Mouse (Mus musculus): ENCODE data around the gene Tprgl. TPM values are rescaled to one million over a fixed set of nuclear protein-coding genes. Genes with fewer than 3 reads are reported as not detected.

The Tprgl gene
- total and polyA plus RNA-seq, 3 experiments, result 47.5 to 67.8 (median 64.5) TPM

- no peaks in the 10 kb centered on the region for H3K9me3 ChIP-seq (replicated peaks; ENCODE audit: low read length)
- TF ChIP-seq ELF1 (IDR thresholded peaks at IDR 0.05; ENCODE audit: low read depth, low read length), result 0 out of 2 replicates have a peak, but pooled peaks have one; percentile 30
- TF ChIP-seq CTCF (conservative IDR thresholded peaks at IDR 0.05 in 1 of 2, IDR thresholded peaks at IDR 0.05 in 1 of 2; ENCODE audit: low read depth in 2 of 2, low read length in 2 of 2), result no peak
- TF ChIP-seq MYC (IDR thresholded peaks at IDR 0.05; ENCODE audit: low read depth, low read length), result no peak
- no peak for TF ChIP-seq RAD21 (IDR thresholded peaks at IDR 0.05; ENCODE audit: low read depth, low read length)
- TF ChIP-seq JUN (IDR thresholded peaks at IDR 0.05; ENCODE audit: insufficient read depth, low read depth, low read length), result no peak
- peaks cover 39 to 44% of the 10 kb centered on the region in 2 experiments for H3K36me3 ChIP-seq (replicated peaks in 1 of 2; ENCODE audit: control insufficient read depth in 1 of 2, insufficient read depth in 1 of 2, low read length in 1 of 2)
- no peak for DNase-seq (ENCODE audit: extremely low read depth)
- dilution Hi-C loops (cut with MboI; ENCODE audit: extremely low pct_ligation_motif_present, extremely low pct_unique_long_range_greater_than_20kb, low sequenced_read_pairs), result no loop called here
- in situ Hi-C loops (cut with MboI; ENCODE audit: low pct_ligation_motif_present, low pct_unique_long_range_greater_than_20kb, low sequenced_read_pairs), result no loop called here
- peak overlapping the region; percentile 88 for H3K9ac ChIP-seq (ENCODE audit: insufficient read depth, low read depth)
- peaks cover 13 to 32% of the 10 kb centered on the region in 2 experiments for H3K4me1 ChIP-seq (ENCODE audit: control insufficient read depth in 1 of 2, insufficient read depth in 2 of 2)
- H3K4me3 ChIP-seq (replicated peaks in 1 of 3; ENCODE audit: low read depth in 2 of 3, low read length in 2 of 3, poor library complexity in 1 of 3), result peak overlapping the region; percentile 63 to 100 (median 70)
- peak overlapping the region; percentile 71 for H3K27ac ChIP-seq (ENCODE audit: insufficient read depth, low read depth)
- H3K27me3 ChIP-seq (replicated peaks), result no peaks in the 10 kb centered on the region
- H3K4me2 ChIP-seq (ENCODE audit: insufficient read depth, low read depth, poor library complexity, severe bottlenecking), result peak overlapping the region; percentile 62; the same call in 1 of the 2 replicates
- no peaks in the 10 kb centered on the region for H3K79me2 ChIP-seq (replicated peaks; ENCODE audit: control insufficient read depth, extremely low read depth, insufficient read depth, poor library complexity, severe bottlenecking)
Observed at GRCm38 (mm10) chr4:154159961-154160537, 417 bp downstream of the Tprgl start.

DNA sequence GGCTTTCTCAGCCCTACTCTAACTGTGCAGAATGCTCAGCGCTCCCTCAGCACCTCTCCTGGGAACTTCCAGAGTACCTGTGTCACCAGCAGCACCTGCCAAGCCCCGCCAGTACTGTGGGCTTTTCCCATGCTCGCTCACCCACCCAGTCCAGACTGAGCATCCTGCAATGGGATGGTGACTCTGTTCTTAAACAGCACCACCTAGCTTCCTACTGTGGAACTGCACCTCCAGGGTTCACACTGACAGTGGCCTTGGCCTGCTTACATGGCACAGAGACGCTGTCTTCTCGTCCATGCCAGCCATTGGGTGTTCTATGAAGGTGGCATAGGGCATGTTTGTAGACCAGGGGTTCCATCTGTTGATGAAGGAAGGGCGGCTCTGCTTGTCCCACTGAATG lies 1.5 kb downstream of the Tprgl start:
- Histone ChIP-seq H3K4me1 (ENCODE audit: control insufficient read depth in 1 of 2, insufficient read depth in 2 of 2) (peaks cover 13 to 38% of the 10 kb centered on the region in 2 experiments), H3K4me2 (ENCODE audit: insufficient read depth, low read depth, poor library complexity, severe bottlenecking) (peak overlapping the region; percentile 62), H3K4me3 (replicated peaks in 1 of 3; ENCODE audit: low read depth in 2 of 3, low read length in 2 of 3, poor library complexity in 1 of 3) (peak overlapping the region in 2 of 3 experiments; percentile 9 to 70), H3K27ac (ENCODE audit: insufficient read depth, low read depth) (peak overlapping the region; percentile 9; the same call in 1 of the 2 replicates), H3K9me3 (replicated peaks; ENCODE audit: low read length) (no peaks in the 10 kb centered on the region), H3K27me3 (replicated peaks) (no peaks in the 10 kb centered on the region), H3K79me2 (replicated peaks; ENCODE audit: control insufficient read depth, extremely low read depth, insufficient read depth, poor library complexity, severe bottlenecking) (no peaks in the 10 kb centered on the region), H3K9ac (ENCODE audit: insufficient read depth, low read depth) (no peak overlapping the region), H3K36me3 (replicated peaks in 1 of 2; ENCODE audit: control insufficient read depth in 1 of 2, insufficient read depth in 1 of 2, low read length in 1 of 2) (peaks cover 49 to 54% of the 10 kb centered on the region in 2 experiments)
- in situ Hi-C loops (cut with MboI; ENCODE audit: low pct_ligation_motif_present, low pct_unique_long_range_greater_than_20kb, low sequenced_read_pairs) (no loop called here), dilution Hi-C loops (cut with MboI; ENCODE audit: extremely low pct_ligation_motif_present, extremely low pct_unique_long_range_greater_than_20kb, low sequenced_read_pairs) (no loop called here)
- peak; percentile 88 for DNase-seq (ENCODE audit: extremely low read depth)
- TF ChIP-seq KAT2A (IDR thresholded peaks at IDR 0.05; ENCODE audit: insufficient replicate concordance, low read length), result no peak
- TF ChIP-seq ELF1 (IDR thresholded peaks at IDR 0.05; ENCODE audit: low read depth, low read length), result peak; percentile 14; the same call in 1 of the 2 replicates
- TF ChIP-seq POLR2A (IDR thresholded peaks at IDR 0.05; ENCODE audit: low read depth, low read length), result no peak
- TF ChIP-seq PAX5 (IDR thresholded peaks at IDR 0.05; ENCODE audit: low read length), result no peak
- TF ChIP-seq MAX (IDR thresholded peaks at IDR 0.05; ENCODE audit: low read length), result 0 out of 2 replicates have a peak, but pooled peaks have one; percentile 23
- peak; percentile 74 for TF ChIP-seq RAD21 (IDR thresholded peaks at IDR 0.05; ENCODE audit: low read depth, low read length)
- no peak for TF ChIP-seq JUN (IDR thresholded peaks at IDR 0.05; ENCODE audit: insufficient read depth, low read depth, low read length)
- 0 out of 2 replicates have a peak, but pooled peaks have one; percentile 35 for TF ChIP-seq BHLHE40 (IDR thresholded peaks at IDR 0.05; ENCODE audit: low read depth, low read length)
- 0 out of 2 replicates have a peak, but pooled peaks have one; percentile 55 for TF ChIP-seq RCOR1 (conservative IDR thresholded peaks at IDR 0.05; ENCODE audit: low read depth, low read length)
- TF ChIP-seq ETS1 (conservative IDR thresholded peaks at IDR 0.05; ENCODE audit: low read depth, low read length), result no peak
- TF ChIP-seq JUND (conservative IDR thresholded peaks at IDR 0.05; ENCODE audit: low read depth, low read length), result no peak
- TF ChIP-seq GABPA (IDR thresholded peaks at IDR 0.05; ENCODE audit: insufficient replicate concordance, low read depth, low read length), result no peak
- 0 out of 2 replicates have a peak, but pooled peaks have one; percentile 18 for TF ChIP-seq MAZ (IDR thresholded peaks at IDR 0.05; ENCODE audit: low read depth, low read length)
- TF ChIP-seq HCFC1 (IDR thresholded peaks at IDR 0.05; ENCODE audit: low read depth, low read length), result no peak
- no peak for TF ChIP-seq TBP (conservative IDR thresholded peaks at IDR 0.05; ENCODE audit: low read depth, low read length)
- TF ChIP-seq ZKSCAN1 (IDR thresholded peaks at IDR 0.05; ENCODE audit: borderline replicate concordance, low read depth, low read length), result no peak
- TF ChIP-seq USF2 (conservative IDR thresholded peaks at IDR 0.05; ENCODE audit: low read depth, low read length), result no peak
- TF ChIP-seq EP300 (IDR thresholded peaks at IDR 0.05; ENCODE audit: low read length), result no peak
- TF ChIP-seq NRF1 (IDR thresholded peaks at IDR 0.05; ENCODE audit: low read depth, low read length), result no peak
- no peak for TF ChIP-seq CHD2 (IDR thresholded peaks at IDR 0.05; ENCODE audit: low read length)
- TF ChIP-seq IRF4 (IDR thresholded peaks at IDR 0.05; ENCODE audit: low read depth, low read length), result peak; percentile 35; the same call in 1 of the 2 replicates
- no peak for TF ChIP-seq ZC3H11A (IDR thresholded peaks at IDR 0.05; ENCODE audit: low read depth, low read length)
- TF ChIP-seq CTCF (conservative IDR thresholded peaks at IDR 0.05 in 1 of 2, IDR thresholded peaks at IDR 0.05 in 1 of 2; ENCODE audit: low read depth in 2 of 2, low read length in 2 of 2), result peak; percentile 91 to 99
- TF ChIP-seq MYC (IDR thresholded peaks at IDR 0.05; ENCODE audit: low read depth, low read length), result 0 out of 2 replicates have a peak, but pooled peaks have one; percentile 44
- TF ChIP-seq E2F4 (IDR thresholded peaks at IDR 0.05; ENCODE audit: insufficient replicate concordance, low read depth, low read length), result no peak
- no peak; the same call in 1 of the 2 replicates for TF ChIP-seq SIN3A (IDR thresholded peaks at IDR 0.05; ENCODE audit: low read length)
- TF ChIP-seq SMC3 (IDR thresholded peaks at IDR 0.05; ENCODE audit: low read depth, low read length), result peak; percentile 83
- peak; percentile 47; the same call in 1 of the 2 replicates for TF ChIP-seq TCF12 (IDR thresholded peaks at IDR 0.05; ENCODE audit: low read depth, low read length)
